Mouse (Mus musculus) embryonic facial prominence, embryonic 13.5 days (tissue): Measurements from ENCODE around the gene Fkbp5. TPM values are rescaled to one million over a fixed set of nuclear protein-coding genes. Genes with fewer than 3 reads are reported as not detected.
A peak's percentile ranks its signal among the peaks of the same experiment; 100 is the strongest.

Experiments
- ATAC-seq: fragments of 200-750 bp; cut with Nextera tagmentation; 2 replicates; pipeline ENCODE4 v1.8.0; 2017; ENCODE audit warnings: low read depth; ENCODE audit not compliant: insufficient number of reproducible peaks, insufficient read depth, low FRiP score, low TSS enrichment
- H3K27ac ChIP-seq: fragments of 300-500 bp; sonication (generic); 2 replicates; pipeline ENCODE4 v1.5.1; 2015; ENCODE audit warnings: moderate library complexity, mild to moderate bottlenecking, inconsistent platforms
- H3K27me3 ChIP-seq: fragments of 300-500 bp; sonication (generic); 2 replicates; pipeline ENCODE4 v1.6.1; 2015; ENCODE audit warnings: mild to moderate bottlenecking, inconsistent platforms
- H3K36me3 ChIP-seq: fragments of 300-500 bp; sonication (generic); 2 replicates; pipeline ENCODE4 v1.6.1; 2015; ENCODE audit warnings: mild to moderate bottlenecking, inconsistent platforms
- H3K4me1 ChIP-seq: fragments of 300-500 bp; sonication (generic); 2 replicates; pipeline ENCODE4 v1.6.1; 2015; ENCODE audit warnings: inconsistent platforms
- H3K4me2 ChIP-seq: fragments of 300-500 bp; sonication (generic); 2 replicates; pipeline ENCODE4 v1.6.1; 2015; ENCODE audit warnings: moderate library complexity, mild to moderate bottlenecking, inconsistent platforms
- H3K4me3 ChIP-seq: fragments of 300-500 bp; sonication (generic); 2 replicates; pipeline ENCODE4 v1.5.1; 2015; ENCODE audit warnings: mild to moderate bottlenecking, inconsistent platforms
- H3K9ac ChIP-seq: fragments of 300-500 bp; sonication (generic); 2 replicates; pipeline ENCODE4 v1.6.1; 2015; ENCODE audit warnings: mild to moderate bottlenecking, inconsistent platforms
- H3K9me3 ChIP-seq: fragments of 300-500 bp; sonication (generic); 2 replicates; pipeline ENCODE4 v1.6.1; 2016; ENCODE audit warnings: inconsistent platforms
- WGBS: fragments of 180-500 bp; shearing (Covaris S2); methylation state at CpG from one replicate; pipeline ENCODE4 v1.1.7; 2015; ENCODE audit warnings: mixed read lengths; 5-methylcytosine and 5-hydroxymethylcytosine counted together
- polyA plus RNA-seq: library from polyadenylated mRNA; unstranded; fragments of >200 nt; fragmentation: Nextera tagmentation; extraction: Ambion mirVana; gene quantifications from 2 replicates; pipeline ENCODE4 v1.2.1, GENCODE M21; 2015

Gene Fkbp5
- polyA plus RNA-seq, 1 experiment from 2014 or later = 24.5 TPM

DNA sequence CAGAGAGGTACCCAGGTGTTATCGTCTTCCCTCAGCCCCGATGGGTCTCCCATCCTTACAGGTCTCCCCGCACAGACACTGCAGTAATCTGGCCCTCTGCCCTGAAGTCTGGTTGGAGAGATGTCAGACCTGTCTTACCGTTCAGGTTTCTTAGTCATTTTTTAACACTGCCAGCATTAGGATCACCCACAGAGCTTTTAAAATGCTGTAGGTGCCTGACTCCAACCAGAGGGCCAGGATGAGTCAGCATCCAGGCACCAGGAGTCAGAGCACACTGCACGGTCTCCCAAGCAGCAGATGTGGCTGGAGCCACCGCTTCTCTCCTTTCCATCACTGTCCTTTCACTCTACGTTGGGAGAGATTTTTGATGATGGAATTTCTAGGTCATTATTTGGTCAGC, 69.5 kb downstream of the Fkbp5 start:
- no peaks in the 10 kb centered on the region for H3K27me3 ChIP-seq
- H3K9me3 ChIP-seq = no peaks in the 10 kb centered on the region
- H3K9ac ChIP-seq = no peak overlapping the region
- no peak for ATAC-seq
- 80% methylated on average over 7 of the region's 7 CpGs for WGBS
- no peak overlapping the region for H3K27ac ChIP-seq
- no peaks in the 10 kb centered on the region for H3K36me3 ChIP-seq
- no peak overlapping the region for H3K4me2 ChIP-seq
- H3K4me3 ChIP-seq = no peak overlapping the region
- peaks cover 11% of the 10 kb centered on the region for H3K4me1 ChIP-seq

DNA sequence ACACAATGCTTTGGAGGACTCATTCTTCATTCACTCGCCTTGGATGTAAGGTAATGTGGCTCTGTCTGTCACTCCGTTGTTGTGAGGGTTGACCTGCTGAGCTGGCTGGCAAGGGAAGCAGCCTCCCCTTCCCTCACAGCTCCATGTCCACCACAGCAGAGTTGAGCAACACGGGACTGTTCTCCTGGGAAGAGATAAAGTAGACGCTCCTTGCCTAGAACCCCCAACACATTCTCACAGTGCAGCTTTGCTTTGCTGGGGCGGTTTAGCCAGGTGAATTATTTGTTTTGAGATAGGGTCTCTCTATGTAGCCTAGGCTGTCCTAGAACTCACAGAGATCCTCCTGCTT, 70.5 kb downstream of the Fkbp5 start:
- H3K4me2 ChIP-seq = no peak overlapping the region
- WGBS = 90% methylated on average over 5 of the region's 5 CpGs
- H3K9ac ChIP-seq = no peak overlapping the region
- ATAC-seq = no peak
- no peaks in the 10 kb centered on the region for H3K27me3 ChIP-seq
- no peak overlapping the region for H3K4me3 ChIP-seq
- no peaks in the 10 kb centered on the region for H3K36me3 ChIP-seq
- H3K9me3 ChIP-seq = no peaks in the 10 kb centered on the region
- no peak overlapping the region for H3K27ac ChIP-seq
- H3K4me1 ChIP-seq = peaks cover 2% of the 10 kb centered on the region; the same call in 1 of the 2 replicates

DNA sequence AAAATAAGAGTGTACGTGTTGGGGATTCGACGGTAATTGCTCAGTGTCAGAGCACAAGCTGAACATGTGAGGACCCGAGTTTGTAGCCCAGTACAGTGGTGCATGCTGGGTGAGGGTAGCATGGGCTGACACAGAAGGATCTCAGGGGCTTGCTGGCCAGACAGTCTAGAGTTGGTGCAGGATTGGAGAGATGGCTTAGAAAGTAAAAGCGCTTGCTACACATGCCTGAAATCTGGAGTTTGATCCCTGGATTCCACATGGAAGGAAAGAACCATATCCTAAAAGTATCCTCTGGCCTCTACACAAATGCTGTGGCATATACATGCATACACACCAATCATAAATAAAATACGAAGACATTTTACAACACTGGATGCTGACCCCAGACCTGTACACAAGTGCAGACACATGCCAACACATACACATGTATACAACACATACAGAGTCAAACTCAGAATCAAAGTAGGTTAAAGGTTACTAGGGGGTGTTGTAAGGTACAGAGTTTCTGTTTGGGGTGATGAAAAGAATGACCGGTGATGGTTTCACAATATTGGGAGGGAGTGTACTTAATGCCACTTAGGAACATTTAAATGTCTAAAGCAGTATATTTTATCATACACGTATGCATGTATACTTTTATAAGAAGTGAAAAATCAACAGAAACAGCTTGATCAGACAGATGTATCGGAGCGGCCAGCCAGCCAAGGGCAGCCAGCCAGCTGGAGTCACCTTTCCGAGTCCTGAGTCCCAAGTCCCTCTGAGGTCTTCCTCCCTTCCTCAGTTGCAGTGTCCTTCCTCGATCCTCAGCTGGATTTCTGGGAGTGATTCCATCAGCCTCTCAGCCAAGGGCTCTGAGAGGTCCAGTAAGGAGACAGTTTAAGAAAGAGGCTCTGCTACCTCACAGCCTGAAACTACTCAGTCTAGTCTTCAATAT, 71.2 kb downstream of the Fkbp5 start:
- H3K36me3 ChIP-seq = no peaks in the 10 kb centered on the region
- whole genome bisulfite sequencing = 90% methylated on average over 12 of the region's 12 CpGs
- ATAC-seq = no peak
- no peaks in the 10 kb centered on the region for H3K9me3 ChIP-seq
- H3K4me3 ChIP-seq = no peak overlapping the region
- H3K4me1 ChIP-seq = 0 out of 2 replicates have a peak, but pooled peaks cover 2% of the 10 kb centered on the region
- no peak overlapping the region for H3K4me2 ChIP-seq
- H3K27ac ChIP-seq = no peak overlapping the region
- no peaks in the 10 kb centered on the region for H3K27me3 ChIP-seq
- no peak overlapping the region for H3K9ac ChIP-seq

DNA sequence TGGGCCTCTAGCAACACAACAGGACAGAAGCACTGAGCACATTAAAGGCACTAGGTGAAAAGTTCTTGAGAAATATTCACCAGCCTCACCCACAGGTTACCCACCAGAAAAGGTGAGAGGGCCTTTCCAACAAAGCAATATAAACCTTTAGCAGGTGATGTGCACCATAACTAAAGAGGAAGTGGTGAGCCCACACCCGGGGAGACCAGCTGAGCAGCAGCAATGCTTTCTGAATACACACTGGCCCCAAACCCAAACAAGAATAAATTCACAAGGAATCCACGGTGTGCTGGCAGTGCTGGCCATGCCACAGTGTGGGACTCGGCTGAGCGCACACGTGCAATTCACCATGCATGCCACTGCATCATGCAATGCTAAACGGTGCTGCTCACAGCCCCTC, 74.7 kb downstream of the Fkbp5 start:
- Histone ChIP-seq H3K36me3 (peaks cover 7% of the 10 kb centered on the region; the same call in 1 of the 2 replicates), H3K4me1 (peaks cover 5% of the 10 kb centered on the region; the same call in 1 of the 2 replicates), H3K27me3 (no peaks in the 10 kb centered on the region), H3K27ac (no peak overlapping the region), H3K4me3 (no peak overlapping the region), H3K4me2 (no peak overlapping the region), H3K9ac (no peak overlapping the region), H3K9me3 (no peaks in the 10 kb centered on the region)
- no peak for ATAC-seq
- 80% methylated on average over 6 of the region's 6 CpGs for WGBS

DNA sequence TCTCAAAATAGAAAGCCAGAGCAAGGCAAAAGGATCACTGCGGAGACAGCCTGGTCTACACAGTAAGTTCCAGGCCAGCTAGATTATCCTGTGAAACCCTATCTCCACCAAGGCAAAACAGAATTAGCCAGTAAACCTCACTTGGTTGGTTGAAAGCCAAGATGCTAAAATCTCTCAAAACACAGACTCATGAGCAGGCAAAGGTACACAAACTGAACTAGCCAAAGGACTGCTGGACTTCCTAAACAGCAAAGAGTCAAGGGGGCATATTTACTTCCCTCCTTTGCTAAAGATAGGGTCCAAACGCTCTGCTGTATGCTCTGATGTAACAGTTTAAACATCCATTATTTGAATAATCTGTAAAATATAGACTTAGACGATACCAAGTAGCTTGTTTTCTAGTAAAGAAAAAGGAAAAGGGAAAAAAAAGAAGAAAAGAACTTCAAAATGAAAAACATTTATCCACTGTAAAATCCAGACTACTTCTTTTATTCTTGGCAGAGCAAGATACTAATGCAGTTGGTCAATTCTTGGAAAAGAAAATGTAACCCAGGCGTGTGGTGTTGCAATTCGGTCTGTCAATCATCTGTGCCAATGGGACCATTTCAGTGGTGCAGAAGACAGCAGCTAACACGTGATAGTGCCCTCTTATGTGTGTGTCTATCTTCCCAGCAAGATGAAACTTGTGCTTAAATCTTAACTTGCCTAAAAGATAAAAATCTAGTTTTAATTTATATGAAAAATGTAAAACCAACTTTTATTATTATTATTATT, 78.8 kb downstream of the Fkbp5 start:
- H3K9me3 ChIP-seq = no peaks in the 10 kb centered on the region
- H3K36me3 ChIP-seq = peaks cover 18% of the 10 kb centered on the region
- H3K27ac ChIP-seq = 0 out of 2 replicates have a peak overlapping the region, but pooled peaks have one; percentile 2
- WGBS = 60% methylated on average over 6 of the region's 6 CpGs
- H3K4me1 ChIP-seq = peaks cover 5% of the 10 kb centered on the region; the same call in 1 of the 2 replicates
- ATAC-seq = no peak
- H3K4me2 ChIP-seq = no peak overlapping the region
- H3K9ac ChIP-seq = no peak overlapping the region
- no peaks in the 10 kb centered on the region for H3K27me3 ChIP-seq
- no peak overlapping the region for H3K4me3 ChIP-seq

DNA sequence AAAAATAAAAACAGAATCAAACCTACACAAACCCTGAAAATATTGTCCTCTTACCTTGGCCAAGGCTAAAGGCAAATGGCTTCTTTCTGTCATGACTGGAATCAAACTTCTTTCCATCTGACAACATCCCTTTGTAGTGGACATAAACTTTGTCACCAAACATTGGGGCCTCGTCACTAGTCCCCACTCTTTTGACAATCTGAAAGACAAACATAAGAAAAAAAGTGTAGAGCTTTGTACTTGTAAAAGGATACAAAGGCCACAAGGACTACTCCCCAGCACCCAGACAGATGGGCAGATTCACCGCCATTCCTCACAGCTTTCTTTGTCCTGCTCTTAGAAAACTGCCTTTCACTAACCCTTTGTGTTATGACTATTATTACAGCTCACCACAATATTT, 79.4 kb downstream of the Fkbp5 start:
- 68% methylated on average over 2 of the region's 2 CpGs for WGBS
- no peak overlapping the region for H3K9ac ChIP-seq
- no peaks in the 10 kb centered on the region for H3K27me3 ChIP-seq
- H3K9me3 ChIP-seq = no peaks in the 10 kb centered on the region
- H3K4me3 ChIP-seq = no peak overlapping the region
- ATAC-seq = no peak
- H3K4me1 ChIP-seq = peaks cover 5% of the 10 kb centered on the region; the same call in 1 of the 2 replicates
- no peak overlapping the region for H3K4me2 ChIP-seq
- H3K27ac ChIP-seq = 0 out of 2 replicates have a peak overlapping the region, but pooled peaks have one; percentile 2
- H3K36me3 ChIP-seq = peaks cover 18% of the 10 kb centered on the region

DNA sequence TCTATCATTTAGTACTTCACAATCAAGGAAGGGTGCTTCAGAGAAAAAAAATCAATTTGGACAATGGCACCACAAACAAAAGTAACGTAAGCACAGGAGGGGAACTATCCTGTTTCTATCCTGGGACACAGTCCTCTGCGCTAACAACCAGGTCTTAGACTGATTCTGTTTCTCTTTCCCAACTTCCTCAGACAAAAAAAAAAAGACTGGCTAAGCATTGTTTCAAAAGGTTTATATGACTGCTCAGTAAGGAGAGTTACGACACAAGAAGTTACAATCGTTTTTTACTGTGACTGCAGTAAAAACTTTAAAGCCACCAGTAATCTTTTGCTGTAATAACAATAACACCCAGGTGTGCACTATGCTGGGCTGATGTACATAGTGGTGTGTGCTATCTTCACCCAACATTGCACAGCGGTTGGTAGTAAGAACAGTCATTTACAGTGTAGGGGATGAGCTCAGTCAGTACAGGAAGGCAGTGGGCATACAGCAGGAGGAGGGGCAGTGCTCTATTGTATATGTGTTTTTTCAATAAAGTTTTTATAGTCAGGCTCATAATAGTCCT, 82.3 kb downstream of the Fkbp5 start:
- H3K4me2 ChIP-seq = no peak overlapping the region
- no peak for ATAC-seq
- WGBS = 82% methylated on average over 5 of the region's 5 CpGs
- no peaks in the 10 kb centered on the region for H3K27me3 ChIP-seq
- H3K9me3 ChIP-seq = no peaks in the 10 kb centered on the region
- no peak overlapping the region for H3K4me3 ChIP-seq
- H3K36me3 ChIP-seq = peaks cover 18% of the 10 kb centered on the region
- H3K4me1 ChIP-seq = peaks cover 5% of the 10 kb centered on the region; the same call in 1 of the 2 replicates
- no peak overlapping the region for H3K27ac ChIP-seq
- H3K9ac ChIP-seq = no peak overlapping the region

DNA sequence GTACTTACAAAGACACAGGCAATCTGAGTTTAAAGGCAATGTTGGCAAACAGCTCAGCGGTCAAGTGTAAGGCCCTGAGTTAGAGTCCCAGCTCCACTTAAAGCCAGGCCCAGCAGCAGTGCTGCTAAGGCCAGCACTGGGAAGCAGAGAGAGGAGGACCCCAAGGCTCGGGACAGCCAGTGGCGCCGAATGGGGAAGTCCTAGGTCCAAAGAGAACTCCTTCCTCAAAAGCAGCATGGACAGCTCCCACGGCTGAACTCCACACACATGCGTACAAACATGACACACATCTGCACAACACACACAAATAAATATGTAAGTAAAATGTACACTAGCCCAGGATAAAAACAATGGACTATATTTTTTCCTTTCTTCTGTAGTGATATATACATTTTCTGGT, 84.3 kb downstream of the Fkbp5 start:
- H3K9me3 ChIP-seq = no peaks in the 10 kb centered on the region
- H3K27ac ChIP-seq = no peak overlapping the region
- 83% methylated on average over 6 of the region's 6 CpGs for WGBS
- H3K27me3 ChIP-seq = no peaks in the 10 kb centered on the region
- no peak for ATAC-seq
- peaks cover 11% of the 10 kb centered on the region for H3K36me3 ChIP-seq
- H3K9ac ChIP-seq = no peak overlapping the region
- H3K4me2 ChIP-seq = no peak overlapping the region
- peaks cover under 1% of the 10 kb centered on the region; the same call in 1 of the 2 replicates for H3K4me1 ChIP-seq
- no peak overlapping the region for H3K4me3 ChIP-seq

DNA sequence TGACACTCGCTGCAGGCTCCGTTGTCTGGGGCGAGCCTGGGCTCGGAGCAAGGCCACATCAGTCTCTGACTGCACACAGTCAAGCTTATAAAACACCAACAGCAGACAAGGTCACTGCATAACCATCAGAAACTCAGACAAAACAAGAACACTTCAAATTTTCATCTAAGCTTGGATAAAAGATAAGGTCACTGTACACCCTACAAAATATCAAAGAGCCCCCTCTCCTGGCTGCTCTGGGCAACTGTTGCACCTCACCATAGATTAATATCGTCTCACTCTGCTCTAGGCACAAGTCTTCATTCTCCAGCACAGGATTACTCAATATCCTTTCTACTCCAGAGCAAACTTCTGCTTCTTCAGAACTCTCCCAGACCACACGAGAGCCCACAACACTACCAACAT, 85.4 kb downstream of the Fkbp5 start:
- Histone ChIP-seq H3K9ac (no peak overlapping the region), H3K27ac (no peak overlapping the region), H3K36me3 (peaks cover 15% of the 10 kb centered on the region), H3K4me1 (no peaks in the 10 kb centered on the region), H3K4me3 (no peak overlapping the region), H3K9me3 (no peaks in the 10 kb centered on the region), H3K27me3 (no peaks in the 10 kb centered on the region), H3K4me2 (no peak overlapping the region)
- WGBS = 81% methylated on average over 6 of the region's 6 CpGs
- ATAC-seq = no peak

DNA sequence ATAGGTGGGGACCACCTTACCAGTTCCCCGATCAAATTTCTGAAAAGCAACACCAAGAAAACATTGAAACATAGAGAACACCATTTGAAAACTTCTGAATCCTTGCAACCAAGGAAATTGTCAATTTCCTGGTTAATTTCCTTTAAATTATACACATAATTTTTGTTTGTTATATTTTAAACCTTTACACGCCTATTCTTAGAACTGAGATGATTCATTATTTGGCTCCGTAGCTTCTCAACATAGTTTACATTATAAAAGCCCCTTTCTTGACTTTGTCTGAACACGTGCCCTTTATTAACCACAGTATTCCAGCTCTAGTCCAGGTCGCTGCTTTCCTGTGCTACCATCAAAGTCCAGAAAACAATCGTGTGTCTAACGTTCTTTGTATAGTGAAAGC, 86.3 kb downstream of the Fkbp5 start:
- no peak for ATAC-seq
- H3K36me3 ChIP-seq = peaks cover 15% of the 10 kb centered on the region
- no peak overlapping the region for H3K9ac ChIP-seq
- no peaks in the 10 kb centered on the region for H3K9me3 ChIP-seq
- no peaks in the 10 kb centered on the region for H3K4me1 ChIP-seq
- 55% methylated on average over 7 of the region's 7 CpGs for WGBS
- H3K27me3 ChIP-seq = no peaks in the 10 kb centered on the region
- no peak overlapping the region for H3K4me3 ChIP-seq
- H3K4me2 ChIP-seq = no peak overlapping the region
- no peak overlapping the region for H3K27ac ChIP-seq

DNA sequence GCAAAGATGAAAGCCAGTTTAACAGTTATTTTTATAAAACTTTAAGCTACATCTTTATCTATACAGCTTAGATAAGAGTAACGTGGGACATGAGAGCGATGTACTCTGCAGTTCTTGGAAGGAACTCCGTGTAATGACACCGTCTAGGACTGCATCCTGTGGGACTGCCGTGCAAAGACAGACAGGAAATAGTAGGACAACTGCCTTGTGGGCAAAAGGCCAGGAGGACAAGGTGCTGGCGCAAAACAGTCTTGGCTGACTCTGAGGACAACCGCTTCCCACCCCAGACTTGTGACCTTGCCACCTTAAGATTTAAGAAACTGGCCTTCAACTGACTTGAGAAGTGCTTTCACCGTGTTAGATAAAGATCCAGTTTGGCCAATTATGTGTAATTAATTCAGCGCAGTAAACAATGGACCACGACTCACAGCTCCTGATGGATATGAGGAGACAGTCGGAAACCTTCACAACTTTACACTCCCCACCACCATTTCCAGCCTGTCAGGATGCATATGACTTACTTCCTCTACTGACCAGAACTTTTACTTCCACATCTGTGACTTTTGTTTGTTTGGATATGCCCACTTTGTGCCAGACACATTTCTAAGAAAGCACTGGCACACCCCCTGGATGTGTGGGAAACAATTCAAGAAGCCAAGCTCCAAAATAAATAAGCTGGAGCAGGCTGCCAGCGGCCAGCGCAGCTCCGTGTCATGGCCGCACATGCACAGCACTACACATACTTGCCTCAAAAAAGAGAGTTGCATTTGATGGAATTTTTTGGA, 88.7 kb downstream of the Fkbp5 start:
- H3K4me3 ChIP-seq = no peak overlapping the region
- 74% methylated on average over 15 of the region's 15 CpGs for WGBS

More for the DNA sequence above, 88.7 kb downstream of the Fkbp5 start:
- H3K9ac ChIP-seq = no peak overlapping the region
- no peaks in the 10 kb centered on the region for H3K4me1 ChIP-seq
- no peaks in the 10 kb centered on the region for H3K27me3 ChIP-seq
- peaks cover 15% of the 10 kb centered on the region; the same call in 1 of the 2 replicates for H3K36me3 ChIP-seq
- ATAC-seq = no peak
- H3K4me2 ChIP-seq = no peak overlapping the region
- no peak overlapping the region for H3K27ac ChIP-seq
- no peaks in the 10 kb centered on the region for H3K9me3 ChIP-seq
